Mouse (Mus musculus) natural killer cell, adult 2 months (primary cell): ENCODE measurements around the gene Ska3.

Experiments
- DNase-seq, 2 experiments: peaks; one replicate each; pipeline ENCODE4 v3.0.0; 2022; ENCODE audit warnings: low spot score in 2 of 2

The Ska3 gene

DNA sequence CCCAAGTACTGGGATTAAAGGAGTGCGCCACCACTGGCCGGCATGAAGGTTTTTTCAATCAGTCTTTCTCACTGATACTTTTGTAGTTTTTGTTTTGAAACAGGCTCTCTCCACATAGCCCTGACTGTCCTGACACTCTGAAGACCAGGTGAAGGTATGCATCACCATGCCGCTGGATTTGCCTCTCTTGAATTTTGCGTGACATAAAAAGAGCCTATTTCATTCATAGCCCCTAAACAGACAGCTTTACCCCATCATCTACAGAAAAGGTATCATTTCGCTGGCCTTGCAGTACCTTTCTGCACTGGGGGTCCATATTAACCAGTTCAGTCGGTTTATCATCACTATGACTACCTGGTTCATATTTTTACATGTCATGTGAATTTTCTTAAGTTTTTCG is 28.4 kb downstream of the Ska3 start:
- no peak for DNase-seq

GRCm38 (mm10) chr14:57791171-57791570 is 34.8 kb downstream of the Ska3 start:
- DNase-seq: no peak

DNA sequence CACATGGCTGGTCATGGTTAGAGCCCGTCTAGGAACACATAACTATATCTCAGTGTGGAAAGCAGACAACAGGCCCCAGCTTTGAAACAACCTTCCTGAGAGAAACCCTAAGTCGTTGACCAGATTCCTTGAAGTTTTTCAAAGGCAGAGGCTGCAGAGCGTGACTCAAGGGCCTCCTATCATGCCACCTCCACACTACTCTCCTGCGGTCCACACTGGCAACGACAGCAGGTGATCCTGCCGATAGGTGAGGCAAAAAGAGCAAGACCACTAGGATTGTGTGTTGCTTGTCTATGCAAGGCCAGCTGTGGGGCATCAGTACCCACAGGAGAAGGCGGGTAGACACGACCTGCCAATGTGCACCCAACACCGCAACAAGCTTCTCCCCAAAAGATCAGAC is 36.2 kb downstream of the Ska3 start:
- DNase-seq: no peak

- no peak for DNase-seq
These were observed 36.7 kb downstream of the Ska3 start for GRCm38 (mm10) chr14:57789311-57789710.

DNA sequence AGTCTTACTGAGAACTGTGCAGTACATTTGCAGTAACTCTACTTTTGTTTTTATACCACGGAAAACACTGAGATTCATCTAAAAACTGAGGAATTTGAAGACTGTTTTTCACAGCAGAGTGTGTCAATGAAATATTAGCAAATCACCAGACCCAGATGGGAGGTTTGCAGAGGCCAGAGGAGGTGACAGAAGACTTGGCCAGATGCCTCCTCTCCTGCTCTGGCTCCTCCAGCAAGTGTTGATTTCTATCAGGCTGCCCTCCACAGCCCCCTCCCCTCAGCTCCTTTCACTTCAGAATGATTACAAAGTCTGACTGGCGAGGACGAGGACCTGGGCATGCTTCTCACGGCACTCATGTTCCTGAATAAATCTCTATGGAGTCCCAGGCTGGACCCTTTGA is 38.6 kb downstream of the Ska3 start:
- no peak for DNase-seq

DNA sequence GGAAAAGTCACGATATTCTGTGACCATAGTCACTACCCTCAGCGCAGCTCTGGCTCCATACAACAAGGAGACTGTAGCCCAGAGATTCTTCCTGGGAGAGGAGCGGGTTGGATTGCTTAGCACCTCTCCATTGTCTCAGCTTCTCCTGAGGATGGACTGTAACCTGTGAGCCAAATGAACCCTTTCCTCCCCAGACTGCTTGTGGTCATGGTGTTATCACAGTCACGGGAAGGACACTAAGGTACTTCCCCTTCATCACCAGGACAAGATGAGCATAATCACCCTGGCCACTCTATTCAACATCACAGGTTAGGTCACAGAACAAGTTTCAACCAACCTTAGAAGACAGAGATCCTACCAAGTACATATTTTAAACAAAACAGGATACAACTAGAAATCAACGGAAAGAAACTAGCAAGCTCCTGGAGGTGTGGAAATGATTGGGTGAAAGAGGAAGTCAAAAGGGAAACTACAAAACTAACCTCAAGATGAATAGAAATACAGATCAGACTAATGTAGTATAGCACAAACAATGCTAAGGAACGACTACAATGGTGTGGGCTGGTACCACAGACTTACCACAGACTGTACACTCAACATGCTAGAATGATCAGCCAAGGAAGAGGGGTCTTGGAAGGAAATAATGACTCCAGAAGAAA is 53.7 kb downstream of the Ska3 start:
- peak; percentile 19 to 21 for DNase-seq

DNA sequence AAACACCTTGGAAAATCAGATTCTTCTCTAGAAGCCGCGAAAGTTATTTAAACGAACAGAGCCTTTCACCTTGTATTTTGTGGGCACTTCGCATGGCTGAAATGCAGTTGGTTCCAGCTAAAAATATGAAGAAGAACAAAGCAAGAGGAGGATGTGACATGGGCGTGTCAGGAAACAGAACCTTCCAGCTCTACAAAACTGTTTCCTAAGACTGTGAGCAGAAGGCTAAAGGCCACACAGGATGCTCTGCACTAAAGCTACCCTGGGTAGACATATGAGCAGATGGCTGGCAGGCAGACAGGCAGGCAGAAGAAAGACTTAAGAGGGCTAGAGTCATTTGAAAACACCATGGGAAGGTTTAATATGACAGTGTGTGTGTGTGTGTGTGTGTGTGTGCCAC is 56.9 kb downstream of the Ska3 start:
- peak; percentile 13 to 25 for DNase-seq

DNA sequence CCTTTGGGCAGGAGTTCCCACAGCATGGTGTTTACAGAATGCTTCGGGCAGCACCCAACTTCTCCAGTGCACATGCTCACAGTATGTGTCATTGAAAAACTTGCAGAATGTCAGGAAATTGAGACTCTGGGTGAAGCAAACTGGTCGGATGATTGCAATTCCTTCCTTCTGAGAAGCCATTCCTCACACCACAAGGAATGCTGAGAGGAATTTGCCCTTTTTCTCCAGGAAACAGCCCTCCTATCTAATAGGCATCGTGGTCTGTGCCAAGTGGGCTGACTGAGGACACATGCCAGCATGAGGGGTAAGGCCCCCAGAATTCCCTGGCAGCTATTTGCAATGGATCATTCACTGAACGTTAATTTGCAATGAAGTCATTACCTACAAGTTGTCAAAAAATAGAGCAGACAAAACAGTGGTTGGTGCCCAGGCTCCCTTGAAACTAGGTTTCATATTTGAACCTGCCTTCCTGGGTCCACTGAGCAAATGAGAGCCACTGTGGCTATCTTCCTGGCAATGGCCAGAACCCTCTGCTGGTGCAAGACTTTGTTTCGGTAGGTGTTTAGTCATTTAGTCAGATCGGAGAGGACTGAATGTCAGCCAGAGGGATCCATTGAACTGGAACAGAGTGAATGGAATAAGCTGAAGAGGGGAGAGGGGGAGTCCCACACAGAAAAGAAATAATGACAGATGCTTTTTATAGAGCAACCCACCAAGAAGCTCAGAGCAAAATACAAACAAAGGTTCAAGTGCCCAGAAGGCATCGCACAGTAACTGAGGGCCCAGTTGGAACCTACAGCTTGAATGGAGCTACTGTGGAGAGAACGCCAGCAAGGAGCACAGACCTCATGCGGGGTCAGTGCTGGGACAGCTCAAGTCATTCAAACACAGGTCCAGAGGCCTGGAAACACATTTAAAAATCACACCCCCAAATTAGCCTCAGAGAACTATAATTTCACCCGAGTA is 65.3 kb downstream of the Ska3 start:
- no peak for DNase-seq

DNA sequence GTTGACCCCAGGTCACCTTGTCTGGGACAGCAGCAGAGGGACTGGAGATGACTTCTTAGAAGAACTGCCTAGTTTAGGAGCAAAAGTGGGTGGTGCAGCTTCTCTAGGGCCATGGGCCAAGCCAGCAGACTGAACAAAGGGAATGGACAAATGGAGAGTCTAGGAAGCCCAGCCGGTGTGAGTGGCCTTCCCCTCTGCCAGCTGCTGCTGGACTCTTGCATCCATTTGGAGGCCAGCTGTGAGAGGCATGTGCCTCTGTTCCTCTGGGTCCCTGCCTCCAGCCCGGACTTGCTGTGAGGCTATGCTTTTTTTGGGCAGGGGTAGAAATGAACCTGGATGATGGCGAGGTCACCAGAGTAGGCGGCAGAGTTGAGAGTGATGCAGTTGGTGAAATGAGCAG is 67.7 kb downstream of the Ska3 start, which contains the start of gene Lats2:
Gene Lats2, minus strand, starts transcription at position 152 of the 400 bp plus-strand sequence.
- no peak for DNase-seq
